Mouse (Mus musculus) skeletal muscle tissue, adult 2 months (tissue): ENCODE results near the gene Cx3cr1.
A peak's percentile ranks its signal among the peaks of the same experiment; 100 is the strongest.
"Not testable (repeated sequence)": the region's sequence is repeated elsewhere in the genome, so short reads cannot be mapped to it uniquely, and the experiment has no call there.

Source experiments
- DNase-seq: peaks from one replicate; pipeline ENCODE4 v3.0.0-alpha.2; 2012; ENCODE audit warnings: low read depth, low spot score

The Cx3cr1 gene

DNA sequence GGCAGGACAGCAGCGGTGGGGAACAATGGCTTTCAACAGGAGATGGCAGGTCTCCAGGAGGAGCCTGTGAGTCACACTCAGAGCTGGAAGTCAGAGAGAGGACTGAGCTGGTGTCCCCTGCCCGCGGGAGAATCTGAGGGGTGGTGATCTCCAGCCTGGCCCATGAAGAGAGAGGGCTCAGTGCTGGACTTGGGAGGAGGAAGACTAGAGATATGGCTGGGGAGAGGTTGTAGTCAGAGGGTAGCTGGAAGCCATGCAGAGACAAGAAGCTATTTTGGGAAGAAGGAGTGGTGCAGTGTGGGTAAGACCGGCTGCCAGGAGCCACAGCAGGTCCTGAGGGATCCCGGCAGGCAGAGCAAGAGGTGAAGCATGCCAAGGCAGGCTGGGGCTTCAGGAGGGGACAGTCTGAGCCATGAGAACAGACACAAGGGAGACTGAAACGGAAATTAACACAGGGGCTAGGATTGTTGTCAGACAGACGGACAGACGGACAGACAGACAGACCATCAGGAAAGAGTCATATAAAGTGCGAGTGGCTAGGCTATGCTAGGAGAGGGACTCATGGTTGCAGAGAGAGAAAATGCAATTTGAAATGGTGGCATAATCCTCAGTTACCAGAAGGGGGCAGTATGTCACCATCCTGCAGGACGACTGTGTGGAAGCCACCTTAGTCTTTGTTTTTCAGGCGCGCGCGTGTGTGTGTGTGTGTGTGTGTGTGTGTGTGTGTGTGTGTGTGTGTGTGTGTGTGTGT lies 42.1 kb downstream of the Cx3cr1 start:
- peak; percentile 86 for DNase-seq

DNA sequence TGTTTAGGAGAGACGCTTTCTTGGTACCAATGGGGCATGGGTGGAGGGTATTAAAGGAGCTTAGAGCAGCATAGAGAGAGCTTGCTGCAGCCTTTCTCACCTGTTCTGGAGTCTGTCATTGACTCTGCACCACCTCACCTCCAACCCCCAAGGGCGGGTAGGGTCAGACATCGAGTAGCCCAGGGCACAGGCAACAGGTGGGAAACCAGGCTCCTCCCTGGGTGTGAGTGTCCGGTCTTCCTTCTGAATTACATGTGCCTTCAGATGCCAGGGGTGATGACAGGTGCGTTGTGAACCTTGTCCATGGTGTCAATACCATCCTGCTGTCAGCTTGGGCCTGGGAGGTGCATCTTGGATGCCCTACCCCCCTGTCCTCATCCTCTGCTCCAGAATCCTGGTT lies 45.1 kb downstream of the Cx3cr1 start:
- peak; percentile 59 for DNase-seq

DNA sequence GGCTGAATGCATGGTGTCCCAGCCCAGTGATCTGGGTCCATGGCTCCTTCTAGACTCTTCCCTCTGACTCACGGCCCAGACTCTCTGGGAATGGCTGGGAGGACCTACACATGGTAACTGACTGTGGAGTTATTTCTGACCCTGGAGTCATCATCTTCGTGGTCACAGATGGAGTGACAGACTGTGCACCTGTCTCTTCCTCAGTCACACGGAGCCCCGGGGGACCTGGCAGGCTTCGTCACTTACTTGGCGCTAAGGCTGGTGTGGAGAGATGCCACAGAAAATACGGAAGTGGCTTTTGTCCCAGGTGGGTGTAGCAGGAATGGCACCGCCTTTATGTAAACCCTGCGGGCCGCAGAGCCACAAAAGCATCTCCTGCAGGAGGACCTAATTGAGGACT lies 45.5 kb downstream of the Cx3cr1 start:
- peak; percentile 90 for DNase-seq

DNA sequence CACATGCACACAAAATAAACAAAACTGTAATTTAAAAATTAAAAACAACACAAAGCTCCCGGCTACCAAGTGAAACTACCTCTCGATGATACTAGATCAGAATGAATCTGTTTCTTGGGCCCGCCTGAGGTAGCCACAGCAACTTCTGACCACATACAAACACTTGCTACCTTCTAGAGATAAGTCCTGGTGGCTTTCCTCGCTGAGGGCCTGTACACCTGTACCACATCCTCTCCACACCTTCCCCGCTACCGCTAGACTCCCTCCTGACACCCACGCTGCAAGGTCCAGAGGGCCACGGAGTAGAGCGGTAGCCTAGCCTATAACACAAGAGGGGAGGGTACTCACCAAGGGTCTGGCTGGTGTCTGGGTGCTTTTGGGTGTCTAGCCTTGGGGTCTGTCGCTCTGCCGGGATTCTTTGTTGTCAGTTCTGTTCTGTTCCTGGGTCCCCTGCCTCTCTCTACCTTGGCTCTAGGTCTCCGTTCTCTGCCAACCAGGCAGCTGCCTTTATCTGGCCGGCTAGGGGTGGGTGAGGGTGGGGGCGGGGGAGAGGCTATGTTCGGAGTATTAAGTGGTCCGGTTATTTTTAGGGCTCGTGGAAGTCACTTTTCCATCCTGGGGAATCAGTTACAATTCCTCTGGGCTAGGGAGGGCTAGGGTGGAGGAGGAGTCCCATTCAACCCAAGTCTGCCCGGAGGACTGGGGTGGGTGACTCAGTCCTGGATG lies 46.4 kb downstream of the Cx3cr1 start, which contains the start of gene Xirp1:
Gene Xirp1 (minus strand): TSS at position 513 of the 726 bp plus-strand sequence.
- peak; percentile 76 for DNase-seq

DNA sequence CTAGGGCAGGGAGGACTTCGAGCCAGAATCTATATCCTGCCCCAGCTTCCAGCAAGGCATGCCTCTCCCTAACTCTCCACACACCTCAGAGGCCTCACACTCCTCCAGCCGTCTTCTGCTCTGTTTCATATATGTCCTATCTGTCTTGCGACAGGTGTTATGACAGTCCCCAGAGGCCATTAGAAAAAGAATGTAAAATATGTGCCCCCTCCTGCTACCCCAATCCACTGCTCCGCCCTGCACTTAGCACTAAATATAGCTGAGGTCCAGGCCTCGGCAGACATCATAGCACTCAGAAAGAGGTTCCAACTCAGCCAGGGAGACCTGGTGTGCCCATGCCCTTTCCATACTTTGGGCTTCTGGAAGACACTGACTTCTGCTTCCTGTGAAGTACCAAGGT lies 48.5 kb downstream of the Cx3cr1 start:
- DNase-seq = no peak

DNA sequence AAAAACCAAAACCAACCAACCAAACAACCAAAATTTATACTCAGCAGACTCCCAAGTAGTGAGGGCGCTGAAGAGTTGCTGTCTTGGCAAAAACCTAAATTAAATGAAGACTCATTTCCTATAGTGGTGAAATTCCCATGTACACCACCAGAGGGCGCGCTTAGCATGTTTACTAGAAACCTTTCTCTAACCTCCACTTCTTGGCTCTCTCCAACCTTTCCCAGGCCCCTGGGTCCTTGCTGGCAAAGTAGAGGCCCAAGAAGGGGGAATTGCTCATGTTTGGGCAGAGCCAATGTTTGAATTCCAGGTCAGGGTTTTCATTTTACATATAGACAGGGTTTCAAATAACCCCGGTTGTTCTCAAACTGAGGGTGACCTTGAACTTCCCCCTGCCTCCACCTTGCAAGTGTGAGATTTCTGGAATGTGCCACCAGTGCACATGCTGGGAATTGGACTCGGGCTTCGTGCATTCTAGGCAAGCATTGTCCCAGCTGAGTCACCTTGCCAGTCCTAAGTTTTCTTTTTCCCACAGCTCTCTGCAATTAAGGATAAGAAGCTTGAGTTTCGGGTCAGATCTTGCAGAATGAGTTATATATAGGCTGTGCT lies 49.3 kb downstream of the Cx3cr1 start:
- DNase-seq = peak; percentile 72

DNA sequence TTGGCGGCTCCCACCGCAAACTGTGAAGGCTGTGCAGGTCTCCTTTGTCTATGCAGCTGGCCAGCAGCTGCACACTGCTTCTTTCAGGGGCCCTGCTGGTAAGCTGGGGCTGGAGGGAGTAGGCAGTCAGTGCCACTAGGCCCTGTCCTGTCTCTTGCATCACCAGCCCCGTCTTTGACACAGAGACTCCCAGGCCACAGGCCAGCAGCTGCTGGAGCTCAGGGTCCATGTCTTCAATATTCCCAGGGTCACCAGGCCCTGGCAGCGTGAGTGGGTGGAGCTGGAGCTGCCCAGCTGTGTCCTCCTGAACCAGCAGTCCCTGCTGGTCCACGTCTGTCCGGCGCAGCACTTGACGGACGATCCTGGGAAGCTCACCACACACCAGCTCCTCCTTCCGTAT lies 52.7 kb downstream of the Cx3cr1 start:
- DNase-seq = no peak

DNA sequence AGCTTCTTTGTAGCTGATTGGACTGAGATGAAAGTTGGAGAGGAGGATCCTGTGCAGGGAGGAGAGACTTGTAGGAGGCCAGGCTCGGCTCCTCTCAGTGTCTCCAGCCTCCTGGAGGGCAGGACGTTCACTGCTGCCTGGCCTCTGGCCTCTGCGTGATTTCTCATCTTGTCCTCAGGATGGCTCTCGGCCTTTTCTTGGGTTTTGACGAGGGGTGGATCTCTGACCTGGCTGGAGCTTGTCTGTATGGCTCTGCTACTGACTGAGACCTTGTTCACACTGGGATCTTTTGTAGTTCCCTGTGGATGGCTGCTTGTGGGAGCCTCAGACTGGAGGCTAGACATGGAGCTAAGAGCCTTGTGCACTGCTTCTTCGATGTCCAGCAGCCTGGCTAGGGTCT lies 54.9 kb downstream of the Cx3cr1 start:
- DNase-seq = no peak

DNA sequence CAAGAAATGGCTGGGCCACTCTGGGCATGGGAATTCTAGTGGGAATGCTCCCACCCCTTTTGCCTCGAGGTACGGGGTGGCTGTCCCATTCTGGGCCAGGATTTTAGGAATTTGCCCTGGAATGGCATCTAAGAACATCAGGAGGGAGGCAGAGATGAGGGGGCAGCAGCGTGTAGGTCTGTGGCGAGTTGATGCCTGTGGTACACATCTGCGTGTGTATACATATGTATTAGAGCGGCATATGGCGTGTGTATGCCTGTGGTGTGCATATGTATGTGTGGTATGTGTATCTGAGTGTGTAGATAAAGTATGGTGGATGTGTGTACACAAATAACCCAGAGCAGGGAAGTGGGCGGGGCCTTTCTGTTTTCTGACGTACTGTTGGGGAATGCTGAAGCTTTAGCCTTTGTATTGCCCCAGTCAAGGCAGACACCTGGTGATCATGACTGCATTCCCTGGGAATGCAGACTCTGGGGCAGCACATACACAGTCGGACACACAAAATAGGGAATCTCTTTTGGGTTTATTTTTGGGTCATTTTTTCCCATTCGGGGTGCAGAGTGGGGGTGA lies 56.3 kb downstream of the Cx3cr1 start:
- DNase-seq = no peak

DNA sequence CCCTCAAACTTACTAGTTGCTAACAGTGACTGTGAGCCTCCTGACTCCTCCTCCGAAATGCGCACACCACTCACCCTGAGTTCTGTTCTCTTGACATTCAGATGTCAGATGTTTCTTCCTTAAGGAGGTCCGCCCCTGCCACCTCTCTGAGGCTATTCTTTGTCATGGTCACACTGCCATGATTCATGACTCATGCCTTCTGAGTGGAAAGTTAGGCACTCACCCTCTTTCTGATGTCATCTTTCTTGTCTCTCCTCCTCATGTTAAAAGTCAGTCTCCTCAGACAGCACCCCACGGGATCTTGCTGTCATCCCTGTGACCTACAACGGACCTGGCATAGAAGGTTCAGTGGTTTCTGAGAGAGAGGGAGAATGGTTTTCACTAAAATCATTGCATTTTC lies 56.9 kb downstream of the Cx3cr1 start:
- DNase-seq = no peak

DNA sequence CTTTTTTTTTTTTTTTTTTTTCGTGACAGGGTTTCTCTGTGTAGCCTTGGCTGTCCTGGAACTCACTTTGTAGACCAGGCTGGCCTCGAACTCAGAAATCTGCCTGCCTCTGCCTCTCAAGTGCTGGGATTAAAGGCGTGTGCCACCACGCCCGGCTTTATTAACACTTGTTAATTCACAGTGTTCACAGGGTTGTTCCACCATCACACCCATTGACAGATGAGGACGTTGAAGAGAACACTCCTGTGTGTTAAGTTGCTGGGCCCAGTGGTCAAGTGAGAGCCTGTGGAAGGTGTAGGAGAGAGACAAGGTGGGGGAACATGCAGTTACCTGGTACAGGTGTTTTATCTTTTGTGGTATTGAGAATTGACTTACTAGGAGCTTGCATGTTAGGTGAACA lies 57.5 kb downstream of the Cx3cr1 start:
- DNase-seq = not testable (repeated sequence)

DNA sequence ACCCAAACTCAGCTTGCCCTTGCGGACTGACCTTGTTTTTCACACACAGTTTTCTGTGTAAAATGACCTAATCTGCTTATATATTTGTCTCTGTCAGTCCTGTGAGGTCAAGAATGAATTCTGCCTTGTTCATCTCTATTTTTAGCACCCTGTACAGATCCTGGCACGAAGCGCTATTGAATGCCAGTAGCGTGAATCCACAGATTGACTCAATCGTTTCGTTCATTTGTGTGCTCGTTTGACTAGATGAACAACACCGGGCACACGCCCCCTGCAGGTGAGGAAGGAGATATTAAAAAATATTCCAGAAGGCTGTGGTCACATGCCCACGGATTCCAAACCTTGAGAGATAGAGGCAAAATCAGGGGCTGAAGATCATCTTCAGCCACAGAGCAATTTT lies 58.1 kb downstream of the Cx3cr1 start:
- DNase-seq = peak; percentile 78

DNA sequence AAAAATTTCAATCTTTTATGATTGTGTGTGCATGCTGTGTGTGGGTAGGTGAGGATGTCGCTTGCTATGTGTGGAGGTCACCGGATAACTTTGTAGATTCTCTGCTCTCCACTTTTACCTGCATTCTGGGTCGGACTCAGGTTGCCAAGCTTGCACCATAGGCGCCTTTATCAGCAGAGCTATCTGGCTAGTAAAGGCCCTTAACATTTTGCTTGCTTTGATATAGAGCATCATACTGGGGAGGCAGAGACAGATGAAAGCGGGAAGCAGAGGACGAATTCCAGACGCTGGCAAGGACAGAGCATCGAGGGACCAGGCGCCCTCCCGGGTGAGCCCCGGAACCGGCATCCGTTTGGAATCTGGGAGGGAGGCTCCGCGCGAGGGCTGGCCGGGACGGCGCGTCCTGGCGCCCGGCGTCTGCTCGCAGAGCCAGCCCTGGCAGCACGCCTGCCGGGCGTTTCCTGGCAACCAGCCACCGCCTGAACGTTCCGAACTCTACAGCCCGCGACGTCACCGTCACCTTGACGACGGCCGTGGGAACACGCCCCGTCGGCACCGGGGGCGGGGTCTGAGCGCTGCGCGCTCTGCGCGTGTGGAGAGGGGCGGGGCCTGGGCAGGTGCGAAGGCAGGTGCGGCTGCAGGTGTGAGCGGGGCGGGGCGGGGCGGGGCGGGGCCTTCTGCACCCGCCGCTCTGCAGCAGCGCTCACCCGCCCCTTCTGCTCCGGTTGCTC lies 58.7 kb downstream of the Cx3cr1 start:
- DNase-seq = peak; percentile 98

DNA sequence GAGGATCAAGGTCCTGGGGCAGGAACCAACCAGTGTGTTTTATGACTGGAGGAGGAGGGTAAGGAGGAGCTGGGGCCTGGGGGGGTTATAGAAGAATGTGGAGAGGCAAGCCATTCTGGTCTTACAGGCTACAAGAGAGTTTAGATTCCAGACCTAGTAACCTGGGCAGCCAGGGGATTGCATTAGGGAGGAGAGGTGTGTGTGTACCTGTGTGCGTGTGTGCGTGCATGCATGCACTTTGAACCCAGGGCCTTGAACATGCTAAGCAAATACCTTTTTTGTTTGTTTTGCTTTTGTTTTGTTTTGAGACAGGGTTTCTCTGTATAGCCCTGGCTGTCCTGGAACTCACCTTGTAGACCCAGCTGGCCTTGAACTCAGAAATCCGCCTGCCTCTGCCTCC lies 59.8 kb downstream of the Cx3cr1 start:
- DNase-seq = no peak

DNA sequence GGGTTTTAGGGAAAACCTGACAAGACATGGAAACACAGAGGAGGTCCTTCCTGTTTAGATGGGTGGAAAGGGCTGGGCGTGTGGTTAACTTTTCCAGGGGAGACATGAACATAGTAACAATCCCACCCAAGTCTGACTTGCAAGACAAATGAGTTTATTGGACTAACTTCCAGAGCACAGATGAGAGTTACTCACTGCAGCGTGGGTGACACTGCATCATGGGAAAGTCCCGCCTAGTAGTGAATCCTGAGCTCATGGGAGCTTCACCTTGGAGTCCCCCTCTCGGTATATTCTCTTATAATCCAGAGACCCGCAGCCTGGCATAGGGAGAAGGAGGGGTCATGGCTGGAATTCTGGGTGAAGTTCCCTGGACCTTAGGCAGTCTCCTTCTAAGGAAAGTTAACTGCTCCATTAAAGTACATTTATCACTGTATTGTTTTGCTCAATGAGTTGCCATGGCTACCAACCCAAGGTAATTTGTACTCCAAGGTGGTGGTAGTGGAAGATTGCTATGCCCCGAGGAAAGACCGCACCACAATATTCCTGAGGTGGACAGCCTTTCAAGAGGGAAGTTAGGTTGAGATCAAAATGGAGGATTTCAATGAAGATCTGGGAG lies 60.3 kb downstream of the Cx3cr1 start:
- no peak for DNase-seq

DNA sequence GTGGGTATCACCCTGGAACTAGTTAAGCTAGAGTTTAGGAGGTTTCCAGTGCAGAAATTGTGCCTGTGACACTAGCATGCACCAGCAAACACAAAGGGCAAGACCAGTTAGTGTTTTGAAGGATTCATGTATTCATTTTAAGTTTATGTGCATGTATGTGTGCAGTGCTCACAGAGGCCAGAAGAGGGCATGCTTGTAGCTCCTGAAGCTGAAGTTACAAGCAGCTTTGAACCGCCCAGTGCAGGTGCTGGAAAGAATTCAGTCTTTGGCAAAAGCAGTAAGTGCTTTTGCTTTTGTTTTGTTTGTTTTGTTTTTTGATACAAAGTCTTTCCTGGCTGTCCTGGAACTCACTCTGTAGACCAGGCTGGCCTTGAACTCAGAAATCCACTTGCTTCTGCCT lies 61.8 kb downstream of the Cx3cr1 start:
- no peak for DNase-seq

DNA sequence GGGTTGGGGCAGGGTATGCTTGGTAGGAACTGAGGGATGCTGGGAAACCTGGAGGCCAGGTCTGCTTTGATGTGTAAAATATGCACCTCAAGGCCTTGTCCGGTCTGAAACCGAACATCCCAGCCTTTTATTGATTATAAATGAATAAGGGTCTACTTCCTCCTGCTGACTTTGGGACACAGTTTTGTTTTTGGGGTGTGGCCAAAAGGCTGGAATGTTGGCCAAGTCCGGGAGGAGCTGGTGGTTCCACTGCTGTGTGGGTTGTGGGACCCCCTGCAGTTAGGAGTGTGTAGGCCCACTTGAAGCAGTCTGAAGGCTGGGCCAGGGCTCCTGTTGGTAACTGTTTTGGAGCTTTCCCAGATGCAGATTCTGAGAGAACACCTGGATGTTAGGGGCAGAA lies 63.7 kb downstream of the Cx3cr1 start:
- DNase-seq = no peak

DNA sequence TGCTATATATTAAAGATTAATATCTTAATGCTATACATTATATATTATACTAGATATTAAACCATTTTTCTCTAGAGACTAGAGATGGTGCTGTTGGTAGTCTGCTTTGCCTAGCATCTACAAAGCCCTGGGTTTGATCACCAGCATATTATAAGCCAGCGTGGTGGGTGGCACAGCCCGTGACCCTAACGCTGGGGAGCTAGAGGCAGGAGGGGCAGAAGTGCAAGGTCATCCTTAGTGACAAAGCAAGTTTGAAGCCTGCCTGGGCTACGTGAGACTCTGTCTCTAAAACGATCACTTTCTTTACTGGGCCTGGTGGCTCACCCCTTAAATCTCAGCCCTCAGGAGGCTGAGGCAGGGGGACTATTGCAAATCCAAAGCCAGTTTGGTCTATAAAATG lies 66.8 kb downstream of the Cx3cr1 start:
- no peak for DNase-seq

DNA sequence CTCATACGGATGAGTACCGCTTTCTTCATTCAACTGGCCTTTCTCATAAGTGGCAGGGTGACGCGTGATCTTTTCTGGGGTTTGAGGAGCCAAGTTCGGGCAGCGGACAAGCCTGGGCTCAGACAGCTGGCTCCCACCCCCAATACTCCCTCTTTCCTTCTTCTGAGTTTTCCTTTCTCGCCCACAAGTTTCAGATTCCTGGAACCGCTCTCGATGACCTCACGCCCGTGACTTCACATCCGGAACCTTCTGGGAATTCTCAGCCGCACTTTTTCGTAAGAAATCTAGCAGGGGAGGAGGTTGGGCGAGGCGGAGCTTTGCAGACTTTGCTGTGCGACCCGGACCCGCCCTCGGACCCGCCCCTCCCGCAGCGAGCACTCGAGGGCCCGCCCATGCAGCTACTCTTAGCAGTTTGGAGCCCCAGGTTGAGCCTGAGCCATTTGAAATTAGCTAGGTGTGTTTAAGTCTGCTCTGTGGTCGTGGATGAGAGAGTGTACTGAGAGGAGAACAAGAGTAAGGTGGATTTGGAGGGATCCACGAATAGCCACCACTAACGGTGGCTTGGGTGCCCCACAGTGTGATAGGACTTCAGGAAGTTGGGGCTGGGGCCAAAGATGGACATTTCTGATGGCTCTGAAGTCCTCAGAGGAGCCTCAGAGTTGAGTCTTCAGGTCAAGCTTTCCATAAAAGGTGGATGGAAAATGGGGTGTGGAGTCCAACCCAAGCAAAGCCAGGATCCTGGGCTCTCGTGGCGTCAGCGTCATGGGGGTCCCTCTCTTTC lies 67.5 kb downstream of the Cx3cr1 start:
- peak; percentile 68 for DNase-seq

DNA sequence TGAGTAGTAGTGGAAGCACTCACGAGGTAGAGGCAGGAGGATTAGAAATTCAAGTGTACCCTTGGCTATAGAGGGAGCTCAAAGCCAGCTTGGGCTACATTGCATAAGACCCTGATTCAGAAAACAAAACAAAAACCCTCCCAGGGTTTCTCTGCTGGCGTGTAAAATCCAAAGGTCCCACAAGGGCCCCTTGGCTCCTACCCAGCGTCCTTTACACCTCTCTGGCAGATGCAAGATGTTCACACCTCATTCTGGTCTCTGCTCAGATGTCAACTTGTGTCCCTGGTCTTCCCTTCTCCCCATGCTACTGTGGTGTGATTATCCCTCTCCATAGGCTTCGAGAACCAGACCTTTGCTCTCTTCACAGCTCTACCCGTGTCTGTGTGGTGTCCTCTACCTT lies 68.9 kb downstream of the Cx3cr1 start:
- DNase-seq = no peak

DNA sequence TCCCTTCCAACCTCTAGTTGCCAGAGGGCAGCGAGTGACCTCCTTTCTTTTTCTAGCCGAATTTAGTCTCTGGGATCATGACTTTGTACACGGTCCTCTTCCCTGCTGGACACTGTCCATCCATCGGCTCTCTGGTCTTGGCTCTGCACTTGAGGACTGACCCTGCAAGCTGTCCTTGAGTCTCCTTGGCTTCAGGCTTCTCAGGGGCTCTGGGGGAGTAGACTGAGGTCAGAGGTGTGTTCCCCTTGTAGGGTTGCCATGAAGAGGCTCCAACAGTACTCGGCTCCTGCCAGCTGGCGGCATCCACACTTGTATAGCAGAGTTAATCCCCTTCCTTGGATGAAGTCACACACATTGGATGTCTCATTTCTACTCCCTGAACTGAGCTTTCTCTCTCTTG lies 70.0 kb downstream of the Cx3cr1 start:
- DNase-seq = peak; percentile 50
